25 mouse cellular contexts compared by ENCODE assay signal in the genomic region with DNA sequence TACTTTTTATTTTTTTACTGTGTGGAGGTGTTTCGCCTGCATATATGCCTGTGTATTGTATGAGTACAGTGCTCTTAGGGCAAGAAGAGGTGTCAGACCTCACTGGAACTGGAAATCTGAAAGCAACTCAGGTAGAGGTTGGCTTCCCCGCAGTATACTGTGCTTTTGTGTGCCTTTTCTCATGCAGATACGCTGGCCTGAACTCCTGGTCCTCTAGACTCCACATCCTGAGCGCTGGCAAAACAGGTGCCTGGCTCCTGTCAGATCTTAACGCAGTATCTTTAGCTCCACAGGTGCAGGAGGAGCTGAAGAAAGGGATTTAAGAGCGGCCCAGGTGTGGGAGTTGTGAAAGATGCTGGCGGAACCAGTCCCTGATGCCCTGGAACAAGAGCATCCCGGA. TPM values are rescaled to one million over a fixed set of nuclear protein-coding genes. Genes with fewer than 3 reads are reported as not detected.
"Had no signal": no experiment of that assay in that cellular context is flagged by ENCODE, and none has a peak within 500 bp of the region (broad histone marks: within the 10 kb centered on the region; RNA-seq: fewer than 3 reads in every experiment).

No protein-coding gene starts in this region.

- H3K27ac ChIP-seq: lung, embryonic 15.5 days; macrophage; midbrain, embryonic 13.5 days; midbrain, embryonic 15.5 days; neural tube, embryonic 13.5 days; neural tube, embryonic 15.5 days had no signal

- H3K9me3 ChIP-seq: lung, embryonic 15.5 days; megakaryocyte, embryonic 14.5 days; midbrain, embryonic 13.5 days; midbrain, embryonic 15.5 days; neural tube, embryonic 13.5 days; neural tube, embryonic 15.5 days had no signal

- H3K4me2 ChIP-seq: lung, embryonic 15.5 days; midbrain, embryonic 11.5 days; midbrain, embryonic 13.5 days; midbrain, embryonic 15.5 days; neural tube, embryonic 13.5 days; neural tube, embryonic 15.5 days had no signal

- H3K4me1 ChIP-seq: midbrain, embryonic 13.5 days; midbrain, embryonic 15.5 days; neural tube, embryonic 13.5 days; neural tube, embryonic 15.5 days had no signal

- H3K36me3 ChIP-seq: lung, embryonic 15.5 days; midbrain, embryonic 13.5 days; midbrain, embryonic 15.5 days; neural tube, embryonic 13.5 days; neural tube, embryonic 15.5 days had no signal

- H3K9ac ChIP-seq: lung, embryonic 15.5 days; midbrain, embryonic 13.5 days; midbrain, embryonic 15.5 days; neural tube, embryonic 13.5 days; neural tube, embryonic 15.5 days had no signal

- DNase-seq: lung, adult 2 months; lung, postnatal 14 days; lung, postnatal 36 days; retina, postnatal 1 day; right cerebral cortex, adult 18-20 months; right cerebral cortex, postnatal 25 days; right cerebral cortex, postnatal 4 days; spleen, adult 18-20 months; thymus, adult 18-20 months; thymus, postnatal 14 days; thymus, postnatal 36 days had no signal

- H3K27me3 ChIP-seq: lung, embryonic 15.5 days; midbrain, embryonic 15.5 days; neural tube, embryonic 13.5 days; neural tube, embryonic 15.5 days had no signal

- H3K4me3 ChIP-seq: lung, embryonic 15.5 days; megakaryocyte, embryonic 14.5 days; midbrain, embryonic 13.5 days; midbrain, embryonic 15.5 days; myocyte; neural tube, embryonic 13.5 days; neural tube, embryonic 15.5 days had no signal

- ATAC-seq: lung, postnatal 0 days; midbrain, embryonic 13.5 days; midbrain, embryonic 15.5 days had no signal

RNA-seq across cellular contexts. Expression of gene Zscan10, which starts 4.6 kb away (rescaled TPM):
- polyA plus RNA-seq: lung, postnatal 0 days; macrophage; midbrain, embryonic 11.5 days; midbrain, embryonic 13.5 days; midbrain, embryonic 15.5 days; neural tube, embryonic 11.5 days; neural tube, embryonic 13.5 days; neural tube, embryonic 15.5 days; small intestine, adult 2 months; stomach, embryonic 14.5 days; stomach, embryonic 16.5 days had no signal

RNA-seq across cellular contexts. Expression of gene Mmp25, which starts 39.9 kb away (rescaled TPM):
- polyA plus RNA-seq: myocyte had no signal

RNA-seq across cellular contexts. Expression of gene Bicdl2, which starts 55.1 kb away (rescaled TPM):
- polyA plus RNA-seq: macrophage; midbrain, embryonic 15.5 days; neural tube, embryonic 11.5 days; neural tube, embryonic 13.5 days; neural tube, embryonic 15.5 days had no signal
